Mouse (Mus musculus) T-cell, adult 2 months (primary cell): ENCODE results near the gene Mmp2.
"Not testable (repeated sequence)": the region's sequence is repeated elsewhere in the genome, so short reads cannot be mapped to it uniquely, and the experiment has no call there.

Experiments
- DNase-seq: peaks from one replicate; pipeline ENCODE4 v3.0.0; 2022; ENCODE audit warnings: low spot score

Gene Mmp2

DNA sequence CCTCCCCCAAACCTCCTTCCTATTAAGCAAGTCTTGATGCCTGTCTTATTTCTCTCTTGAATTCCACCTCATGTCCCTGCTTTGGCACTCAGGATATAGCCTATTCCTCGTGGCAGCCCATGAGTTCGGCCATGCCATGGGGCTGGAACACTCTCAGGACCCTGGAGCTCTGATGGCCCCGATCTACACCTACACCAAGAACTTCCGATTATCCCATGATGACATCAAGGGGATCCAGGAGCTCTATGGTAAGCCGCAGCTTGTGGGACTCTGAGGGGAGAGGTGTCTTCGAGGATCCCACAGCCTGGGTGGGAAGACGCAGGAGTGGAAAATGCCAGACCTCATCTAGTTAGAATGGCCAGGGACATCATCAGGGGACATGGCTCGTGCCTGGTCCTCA, 12.1 kb downstream of the Mmp2 start:
- DNase-seq, result no peak

- no peak for DNase-seq
These were observed 12.8 kb downstream of the Mmp2 start for GRCm38 (mm10) chr8:92839876-92840275.

DNA sequence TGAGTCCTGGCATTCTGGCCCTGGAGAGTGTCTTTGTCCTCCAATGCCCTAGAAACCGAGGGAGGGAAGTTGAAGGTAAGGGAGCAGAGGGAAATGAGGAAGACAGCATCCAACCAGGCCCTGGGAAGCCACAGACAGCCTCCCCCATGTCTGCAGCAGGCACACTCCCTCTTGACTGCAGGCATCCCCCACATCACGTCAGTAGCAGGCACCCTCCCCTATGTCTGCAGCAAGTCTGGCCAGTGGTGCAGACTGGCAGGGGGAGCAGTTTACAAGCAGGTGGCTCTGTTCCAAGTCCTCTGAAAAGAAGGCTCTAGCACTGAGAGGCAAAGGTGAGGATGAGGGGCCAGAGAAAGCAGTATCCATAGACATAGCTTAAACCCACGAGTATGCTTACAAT, 19.6 kb downstream of the Mmp2 start:
- DNase-seq, result no peak

DNA sequence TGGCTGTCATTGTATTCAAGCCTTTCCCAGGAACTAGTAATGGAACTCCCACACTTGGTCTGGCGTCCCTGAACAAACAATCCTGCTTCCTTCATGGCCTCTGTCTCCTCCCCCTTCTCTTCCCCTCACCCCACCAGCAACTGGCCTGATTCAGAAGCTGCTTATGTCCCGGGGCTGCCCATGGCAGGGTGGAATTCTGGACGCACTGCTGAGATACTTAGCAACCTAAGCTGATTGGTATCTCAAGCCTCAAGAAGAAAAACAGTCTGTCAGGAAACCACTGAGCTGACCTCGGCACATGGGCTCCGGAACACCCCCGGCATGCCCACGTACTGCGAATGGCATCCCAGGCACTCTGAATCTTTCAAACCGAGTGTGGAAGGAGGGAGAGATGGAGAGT, 20.2 kb downstream of the Mmp2 start:
- DNase-seq, result no peak

GRCm38 (mm10) chr8:92849261-92849660, 22.2 kb downstream of the Mmp2 start:
- no peak for DNase-seq

DNA sequence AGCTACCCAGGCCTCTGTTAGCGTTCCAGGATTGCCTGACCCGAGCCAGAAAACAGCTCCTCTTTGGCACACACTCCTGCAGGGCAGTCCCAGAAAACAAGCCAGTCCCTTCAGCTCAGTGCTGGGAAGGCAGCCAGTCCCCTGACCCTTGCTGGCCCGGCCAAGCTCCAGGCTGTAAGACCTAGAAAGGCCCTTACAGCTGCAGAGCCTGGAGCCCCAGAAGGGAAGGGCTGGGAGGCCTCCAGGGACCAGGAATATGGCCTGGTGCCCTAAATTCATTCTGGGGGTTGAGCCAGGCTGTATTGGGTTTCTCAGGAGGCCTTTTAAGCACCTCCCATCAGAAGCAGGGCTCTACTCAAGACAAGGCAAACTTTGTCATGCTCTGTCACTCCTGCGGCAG, 23.1 kb downstream of the Mmp2 start:
- no peak for DNase-seq

DNA sequence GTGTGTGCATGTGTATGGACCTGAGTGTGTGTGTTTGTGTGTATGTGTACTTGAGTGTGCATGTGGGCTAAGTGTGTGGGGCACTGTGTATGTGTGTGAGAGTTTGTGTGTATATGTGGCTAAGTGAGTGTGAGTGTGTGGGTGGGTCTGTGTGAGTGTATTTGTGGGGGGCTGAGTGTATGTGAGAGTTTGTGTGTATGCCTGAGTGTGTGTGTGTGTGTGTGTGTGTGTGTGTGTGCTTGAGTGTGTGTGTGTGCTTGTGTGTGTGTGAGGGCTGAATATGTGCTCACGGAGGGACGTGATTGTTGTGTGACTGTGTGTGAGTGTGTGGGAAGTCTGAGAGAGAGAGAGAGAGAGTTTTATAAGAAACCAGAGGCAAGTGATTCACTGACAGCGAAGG, 24.3 kb downstream of the Mmp2 start:
- no peak for DNase-seq

- DNase-seq, result no peak
These were observed 26.3 kb downstream of the Mmp2 start for GRCm38 (mm10) chr8:92853188-92853983.

- DNase-seq, result no peak
These were observed 27.6 kb downstream of the Mmp2 start for GRCm38 (mm10) chr8:92854673-92855072.

DNA sequence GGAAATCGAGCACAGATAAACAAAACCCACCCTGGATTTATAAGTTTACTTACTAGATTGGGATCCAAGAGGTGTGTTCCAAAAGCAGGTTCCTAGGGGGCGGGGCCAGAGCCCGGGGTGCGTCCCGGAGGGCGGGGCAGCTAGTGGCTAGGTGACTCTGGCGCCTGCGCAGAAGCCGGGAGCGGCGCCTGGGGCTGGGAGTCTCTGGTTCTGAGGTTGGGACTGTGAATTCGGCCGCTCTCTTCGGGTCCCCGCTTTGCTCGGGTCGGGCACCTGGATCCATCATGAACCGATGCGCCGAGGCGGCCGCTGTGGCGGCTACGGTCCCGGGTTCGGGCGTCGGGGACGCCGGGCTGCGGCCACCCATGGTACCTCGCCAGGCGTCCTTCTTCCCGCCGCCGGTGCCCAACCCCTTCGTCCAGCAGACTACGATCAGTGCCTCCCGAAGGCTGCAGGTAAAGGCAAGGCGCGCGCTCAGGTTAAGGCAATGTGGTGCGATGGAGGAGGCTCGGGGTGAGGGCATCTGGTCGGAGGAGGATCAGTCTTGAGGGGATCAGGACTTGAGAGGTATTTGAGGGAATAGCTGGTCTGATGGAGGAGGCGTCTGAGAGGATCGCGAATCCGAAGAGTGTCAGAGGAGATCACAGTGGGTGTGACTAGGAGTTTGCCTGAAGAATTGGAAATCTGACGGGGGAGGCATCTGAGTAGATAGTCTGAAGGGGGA, 28.2 kb downstream of the Mmp2 start, which contains the start of gene Lpcat2:
Gene Lpcat2 (plus strand): TSS at position 169 of the 724 bp plus-strand sequence.
- peak; percentile 15 for DNase-seq

GRCm38 (mm10) chr8:92856273-92856986, 29.3 kb downstream of the Mmp2 start:
- DNase-seq, result no peak

- no peak for DNase-seq
These were observed 31.5 kb downstream of the Mmp2 start for GRCm38 (mm10) chr8:92858475-92859182.

- DNase-seq, result no peak
These were observed 34.9 kb downstream of the Mmp2 start for GRCm38 (mm10) chr8:92861977-92862376.

DNA sequence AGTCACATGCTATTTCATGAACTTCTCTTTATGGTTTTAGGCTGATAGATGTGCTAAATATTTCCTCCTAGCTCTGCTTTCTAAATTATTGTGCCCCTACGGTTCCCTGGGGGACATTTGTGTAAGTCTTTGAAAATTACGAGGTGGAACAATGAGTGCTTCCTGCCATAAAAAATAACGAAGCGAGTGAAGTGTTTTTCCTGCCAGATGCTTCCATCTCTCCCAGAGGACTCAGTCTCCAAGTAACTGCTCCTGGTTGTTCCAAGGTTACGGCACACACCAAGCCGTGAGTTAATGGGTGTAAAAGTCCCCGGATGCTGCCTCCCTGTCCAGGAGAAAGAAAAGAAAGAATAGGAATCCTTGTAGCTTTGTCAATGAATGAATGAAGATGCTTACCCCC, 43.2 kb downstream of the Mmp2 start:
- DNase-seq, result no peak

- no peak for DNase-seq
These were observed 45.1 kb downstream of the Mmp2 start for GRCm38 (mm10) chr8:92872063-92872759.

DNA sequence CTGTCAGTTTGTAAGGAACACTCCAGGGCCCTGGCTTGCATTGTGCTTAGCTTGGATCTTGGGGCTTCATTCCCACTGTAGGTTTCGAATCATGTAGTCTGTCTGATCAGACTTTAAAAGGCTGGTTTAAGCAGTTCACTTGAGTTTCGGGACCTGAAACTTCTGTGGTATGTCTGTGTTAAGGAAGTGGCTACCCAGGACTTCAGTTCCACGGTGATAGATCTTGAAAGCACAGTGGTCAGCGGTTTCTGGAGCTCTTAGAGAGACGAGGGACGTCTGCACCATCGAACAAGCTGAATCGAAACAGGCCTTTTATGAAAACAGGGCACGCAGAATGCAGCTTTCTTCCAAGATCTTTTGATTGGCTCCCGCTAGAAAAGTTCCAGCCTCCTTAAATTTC, 48.7 kb downstream of the Mmp2 start:
- no peak for DNase-seq

DNA sequence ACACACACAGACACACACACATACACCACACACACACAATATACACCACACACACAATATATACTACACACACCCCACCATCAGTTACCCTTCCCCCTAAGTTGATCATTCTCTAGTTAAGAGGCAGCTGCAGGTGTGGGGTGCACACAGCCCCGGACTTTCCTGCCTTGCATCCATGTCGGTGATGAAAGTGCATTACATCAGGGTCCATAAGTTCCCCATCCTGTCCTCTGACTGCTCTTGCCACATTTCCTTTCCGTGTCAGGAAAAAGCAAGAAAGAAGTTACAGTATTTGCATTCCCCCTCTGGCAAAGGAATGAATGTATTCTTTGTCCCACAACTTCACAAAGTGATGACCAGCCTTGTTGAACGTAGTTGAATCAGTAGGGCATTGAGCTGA, 54.2 kb downstream of the Mmp2 start:
- DNase-seq, result no peak

DNA sequence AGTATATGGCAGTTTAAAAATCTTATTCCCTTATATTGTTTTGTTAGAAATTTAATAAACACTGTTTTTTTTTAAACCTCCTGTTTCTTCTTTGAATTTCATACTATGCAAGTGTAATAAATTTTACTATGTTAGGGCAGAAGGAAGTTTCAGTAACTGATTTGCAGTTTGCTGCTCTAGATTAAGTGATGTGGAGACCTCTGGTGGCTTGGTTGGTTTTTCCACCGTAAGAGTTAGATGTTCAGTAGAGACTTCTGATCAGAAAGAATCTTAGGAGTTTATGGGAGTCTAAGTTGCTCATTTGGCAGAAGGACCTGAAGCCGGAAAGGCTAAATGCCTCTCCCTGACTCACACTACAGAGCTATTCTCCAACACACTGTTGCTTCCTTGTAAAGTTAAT, 56.7 kb downstream of the Mmp2 start:
- DNase-seq, result no peak

DNA sequence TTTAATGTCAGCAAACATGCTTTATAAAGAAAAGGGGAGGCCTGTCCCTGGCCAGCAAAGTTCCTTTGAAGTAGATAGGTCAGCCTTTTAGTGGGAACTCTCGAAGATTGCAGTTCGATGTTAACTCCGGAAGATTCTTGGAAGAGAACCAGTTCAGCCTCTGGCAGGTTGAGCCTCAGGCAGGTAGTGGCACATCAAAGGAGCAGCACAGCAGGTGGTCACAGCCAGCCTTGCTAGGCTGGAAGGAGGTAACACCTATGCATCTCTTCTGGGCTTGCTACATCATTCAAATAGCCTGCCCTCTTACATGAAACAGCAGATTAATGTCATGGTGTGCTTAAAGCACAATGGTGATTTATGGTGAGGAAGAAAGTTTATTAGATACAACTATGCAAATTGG, 65.1 kb downstream of the Mmp2 start:
- not testable (repeated sequence) for DNase-seq

DNA sequence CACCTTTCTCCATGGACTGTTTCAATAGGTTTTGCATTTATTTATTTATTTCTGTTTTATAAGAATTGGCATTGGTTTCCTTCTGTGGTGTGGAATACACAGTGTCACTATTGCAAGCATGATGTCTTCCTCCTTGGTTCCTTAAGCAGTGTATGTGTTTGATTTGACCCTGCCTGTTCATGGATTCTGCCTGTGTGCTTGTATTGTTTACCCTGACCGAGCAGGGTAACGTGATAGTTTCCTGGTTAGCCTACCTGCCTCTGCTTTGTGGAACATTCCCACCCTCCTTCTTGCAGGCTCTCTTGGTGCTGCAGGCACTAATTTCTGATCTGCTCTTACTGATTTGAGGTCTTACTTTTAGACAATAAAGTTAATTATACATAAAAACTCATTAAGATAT, 66.8 kb downstream of the Mmp2 start:
- no peak for DNase-seq

DNA sequence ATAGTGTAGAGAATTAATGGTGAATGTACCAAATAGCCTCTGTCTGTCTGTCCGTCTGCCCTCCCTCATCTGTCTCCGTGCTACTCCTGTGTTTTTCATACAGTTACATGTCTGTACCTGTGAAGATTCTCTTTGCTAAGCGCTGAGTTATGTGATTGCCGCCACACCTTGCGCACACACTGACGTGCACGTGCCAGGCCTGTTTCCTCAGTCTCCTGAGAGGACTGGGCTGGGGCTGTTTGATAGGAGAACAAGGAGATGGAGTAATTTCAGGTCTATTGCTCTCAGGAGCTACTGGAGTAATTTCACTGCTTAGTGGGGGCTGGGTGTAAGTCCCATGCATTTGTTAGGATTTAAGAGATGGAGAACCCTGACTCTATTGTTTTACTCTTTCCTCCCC, 68.0 kb downstream of the Mmp2 start:
- DNase-seq, result no peak

DNA sequence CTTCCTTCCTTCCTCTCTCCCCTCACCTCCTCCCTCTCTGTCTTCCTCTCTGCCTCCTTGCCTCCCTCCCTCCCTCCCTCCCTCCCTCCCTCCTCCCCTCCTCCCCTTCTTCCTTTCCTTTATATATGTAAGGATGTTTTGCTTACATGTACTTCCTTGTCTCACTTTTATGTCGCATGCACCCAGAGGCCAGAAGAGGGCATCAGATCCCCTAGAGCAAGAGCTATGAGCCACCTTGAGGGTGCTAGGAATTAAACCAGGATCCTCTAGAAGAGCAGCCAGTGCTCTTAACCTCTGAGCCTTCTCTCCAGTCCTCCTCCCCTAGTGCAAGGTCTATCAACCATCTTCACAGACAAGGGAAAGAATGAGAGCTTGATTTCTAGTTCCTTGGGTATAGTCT, 69.0 kb downstream of the Mmp2 start:
- no peak for DNase-seq
